Mouse (Mus musculus) spleen, adult 18-20 months (tissue): ENCODE results near the gene Zfyve9.

Experiments used
- DNase-seq, 2 experiments: peaks; one replicate each; pipeline ENCODE4 v3.0.0; 2022; ENCODE audit warnings: mixed read lengths in 2 of 2

The Zfyve9 gene

GRCm38 (mm10) chr4:108780057-108780863 is at the start of gene Zfyve9:
Gene Zfyve9 (minus strand): TSS chr4:108780798.
- peak; percentile 50 to 77 for DNase-seq

- DNase-seq, result no peak
Measured at GRCm38 (mm10) chr4:108826643-108827042, 46.0 kb upstream of the Zfyve9 start.

- no peak for DNase-seq
Measured at GRCm38 (mm10) chr4:108826096-108826495, 45.5 kb upstream of the Zfyve9 start.

GRCm38 (mm10) chr4:108825677-108826076 is 45.1 kb upstream of the Zfyve9 start:
- DNase-seq, result no peak

GRCm38 (mm10) chr4:108811550-108811949 is 31.0 kb upstream of the Zfyve9 start:
- DNase-seq, result no peak

- no peak for DNase-seq
Measured at GRCm38 (mm10) chr4:108811142-108811541, 30.5 kb upstream of the Zfyve9 start.

- DNase-seq, result no peak
Measured at GRCm38 (mm10) chr4:108803535-108803934, 22.9 kb upstream of the Zfyve9 start.

GRCm38 (mm10) chr4:108798083-108798830 is 17.7 kb upstream of the Zfyve9 start:
- DNase-seq, result peak; percentile 9 to 68

GRCm38 (mm10) chr4:108796701-108797100 is 16.1 kb upstream of the Zfyve9 start:
- DNase-seq, result no peak

- no peak for DNase-seq
Measured at GRCm38 (mm10) chr4:108793941-108794340, 13.3 kb upstream of the Zfyve9 start.

- DNase-seq, result no peak
Measured at GRCm38 (mm10) chr4:108790507-108790906, 9.9 kb upstream of the Zfyve9 start.

- no peak for DNase-seq
Measured at GRCm38 (mm10) chr4:108789258-108789936, 8.8 kb upstream of the Zfyve9 start.

GRCm38 (mm10) chr4:108782421-108783085 is 2.0 kb upstream of the Zfyve9 start:
- DNase-seq, result no peak

GRCm38 (mm10) chr4:108781596-108781995 is 998 bp upstream of the Zfyve9 start:
- DNase-seq, result no peak

GRCm38 (mm10) chr4:108780864-108781205 is 237 bp upstream of the Zfyve9 start:
- DNase-seq, result no peak

GRCm38 (mm10) chr4:108779763-108780056 is 888 bp downstream of the Zfyve9 start:
- no peak for DNase-seq

- no peak for DNase-seq
Measured at GRCm38 (mm10) chr4:108768527-108768926, 12.1 kb downstream of the Zfyve9 start.

- DNase-seq, result no peak
Measured at GRCm38 (mm10) chr4:108759583-108759982, 21.0 kb downstream of the Zfyve9 start.

- no peak for DNase-seq
Measured at GRCm38 (mm10) chr4:108746160-108746873, 34.3 kb downstream of the Zfyve9 start.

- no peak for DNase-seq
Measured at GRCm38 (mm10) chr4:108731582-108731981, 49.0 kb downstream of the Zfyve9 start.

GRCm38 (mm10) chr4:108730450-108730849 is 50.1 kb downstream of the Zfyve9 start:
- DNase-seq, result no peak

- DNase-seq, result no peak
Measured at GRCm38 (mm10) chr4:108724102-108724501, 56.5 kb downstream of the Zfyve9 start.
